Mouse (Mus musculus): Measurements from ENCODE around the gene Klk1b8. TPM values are rescaled to one million over a fixed set of nuclear protein-coding genes. Genes with fewer than 3 reads are reported as not detected.
A peak's percentile ranks its signal among the peaks of the same experiment; 100 is the strongest.

Gene Klk1b8
- polyA plus RNA-seq (2014; fragmentation: Nextera tagmentation; extraction: Ambion mirVana), result not detected in 2 replicates

DNA sequence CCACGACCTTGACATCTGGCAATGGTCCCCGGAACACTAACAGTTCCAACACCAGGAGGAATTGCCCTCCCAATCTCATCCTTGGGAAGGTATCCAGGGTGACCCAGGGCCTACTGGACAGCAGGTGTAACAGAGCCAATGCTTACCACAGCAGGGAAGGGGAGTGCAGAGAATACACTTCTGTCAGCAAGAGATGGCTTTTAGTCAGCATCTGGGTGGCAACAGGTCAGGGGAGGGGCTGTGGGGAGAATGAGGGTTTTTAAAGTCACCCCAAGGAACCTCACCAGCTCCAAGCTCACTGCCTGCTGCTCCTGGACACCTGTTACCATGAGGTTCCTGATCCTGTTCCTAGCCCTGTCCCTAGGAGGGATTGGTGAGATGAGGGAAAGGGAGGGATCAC lies at the start of gene Klk1b8:
Gene Klk1b8, plus strand, starts transcription at position 301 of the 400 bp plus-strand sequence.
- no peaks in the 10 kb centered on the region for H3K4me1 ChIP-seq (ENCODE audit: control insufficient read depth, insufficient read depth, low read length)
- H3K27ac ChIP-seq (replicated peaks; ENCODE audit: low read depth, low read length), result no peak within 1 kb of the TSS
- H3K4me3 ChIP-seq (replicated peaks; ENCODE audit: low read depth, low read length), result no peak within 1 kb of the TSS
- WGBS, result 86% methylated on average over 2 of the region's 2 CpGs
- no peaks in the 10 kb centered on the region for H3K9me3 ChIP-seq (ENCODE audit: control insufficient read depth, low read length)
- no peak within 1 kb of the TSS for H3K9ac ChIP-seq (replicated peaks; ENCODE audit: low read length)
- no peaks in the 10 kb centered on the region for H3K27me3 ChIP-seq (ENCODE audit: control insufficient read depth, insufficient read depth, low read length)
- H3K36me3 ChIP-seq (ENCODE audit: control insufficient read depth, insufficient read depth, low read length), result no peaks in the 10 kb centered on the region
- DNase-seq (no peak), ATAC-seq (ENCODE audit: low FRiP score, low TSS enrichment) (no peak)
- H3K4me2 ChIP-seq (ENCODE audit: low read length), result no peak within 1 kb of the TSS

- H3K4me3 ChIP-seq (replicated peaks; ENCODE audit: low read depth, low read length), result no peak overlapping the region
Observed at GRCm38 (mm10) chr7:43914821-43915220, 35.6 kb upstream of the Klk1b8 start.

DNA sequence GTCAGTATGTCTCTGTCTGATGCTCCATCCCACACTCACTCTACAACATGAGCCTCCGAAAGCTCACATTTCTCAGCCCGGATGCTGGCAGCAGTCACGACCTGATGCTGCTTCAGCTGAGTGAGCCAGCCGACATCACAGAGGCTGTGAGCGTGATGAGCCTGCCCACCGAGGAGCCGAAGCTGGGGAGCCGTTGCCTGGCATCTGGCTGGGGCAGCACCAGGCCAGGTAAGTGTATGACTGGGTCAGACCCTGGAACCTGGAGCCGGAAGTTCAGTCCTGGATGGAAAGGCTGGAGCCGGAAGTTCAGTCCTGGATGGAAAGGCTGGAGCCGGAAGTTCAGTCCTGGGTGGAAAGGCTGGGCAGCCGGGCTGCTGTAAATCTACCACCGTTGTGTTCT lies 32.0 kb upstream of the Klk1b8 start:
- no peak overlapping the region for H3K4me3 ChIP-seq (replicated peaks; ENCODE audit: low read depth, low read length)
- WGBS, result 88% methylated on average over 13 of the region's 13 CpGs
- DNase-seq, result no peak

More at GRCm38 (mm10) chr7:43914821-43915220, 35.6 kb upstream of the Klk1b8 start:
- ATAC-seq (ENCODE audit: low FRiP score, low TSS enrichment) (no peak), DNase-seq (no peak)
- no peak overlapping the region for H3K9ac ChIP-seq (replicated peaks; ENCODE audit: low read length)
- no peaks in the 10 kb centered on the region for H3K27me3 ChIP-seq (ENCODE audit: control insufficient read depth, insufficient read depth, low read length)
- no peaks in the 10 kb centered on the region for H3K36me3 ChIP-seq (ENCODE audit: control insufficient read depth, insufficient read depth, low read length)
- H3K27ac ChIP-seq (replicated peaks; ENCODE audit: low read depth, low read length), result no peak overlapping the region
- WGBS, result 81% methylated on average over 9 of the region's 9 CpGs
- no peaks in the 10 kb centered on the region for H3K9me3 ChIP-seq (ENCODE audit: control insufficient read depth, low read length)
- H3K4me1 ChIP-seq (ENCODE audit: control insufficient read depth, insufficient read depth, low read length), result no peaks in the 10 kb centered on the region
- no peak overlapping the region for H3K4me2 ChIP-seq (ENCODE audit: low read length)

DNA sequence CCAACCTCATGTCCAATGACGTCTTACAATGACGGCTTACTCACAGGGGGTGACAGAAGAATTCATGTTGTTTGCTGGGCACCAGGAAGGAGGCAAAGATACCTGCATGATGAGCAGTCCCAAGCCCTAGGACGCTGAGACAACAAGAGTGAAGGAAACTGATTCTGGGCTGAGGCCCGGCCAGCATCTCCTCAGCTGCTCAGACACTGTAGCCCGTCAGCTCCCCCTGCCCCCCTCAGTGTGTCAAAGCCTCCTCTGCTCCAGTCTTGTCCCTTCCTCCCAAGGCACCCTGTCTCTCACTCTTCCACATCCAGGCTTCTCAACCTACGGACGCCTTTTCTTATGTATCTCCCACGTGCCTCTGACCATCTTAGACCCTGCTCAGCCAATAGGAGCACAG lies 31.6 kb upstream of the Klk1b8 start:
- DNase-seq (no peak), ATAC-seq (ENCODE audit: low FRiP score, low TSS enrichment) (no peak)
- no peak overlapping the region for H3K4me3 ChIP-seq (replicated peaks; ENCODE audit: low read depth, low read length)
- no peaks in the 10 kb centered on the region for H3K9me3 ChIP-seq (ENCODE audit: control insufficient read depth, low read length)
- H3K27ac ChIP-seq (replicated peaks; ENCODE audit: low read depth, low read length), result no peak overlapping the region
- no peak overlapping the region for H3K4me2 ChIP-seq (ENCODE audit: low read length)
- 78% methylated on average over 8 of the region's 8 CpGs for WGBS
- no peaks in the 10 kb centered on the region for H3K27me3 ChIP-seq (ENCODE audit: control insufficient read depth, insufficient read depth, low read length)
- no peaks in the 10 kb centered on the region for H3K36me3 ChIP-seq (ENCODE audit: control insufficient read depth, insufficient read depth, low read length)
- no peaks in the 10 kb centered on the region for H3K4me1 ChIP-seq (ENCODE audit: control insufficient read depth, insufficient read depth, low read length)
- no peak overlapping the region for H3K9ac ChIP-seq (replicated peaks; ENCODE audit: low read length)

More for the DNA sequence above, 32.0 kb upstream of the Klk1b8 start:
- Histone ChIP-seq H3K4me1 (ENCODE audit: control insufficient read depth, insufficient read depth, low read length) (no peaks in the 10 kb centered on the region), H3K4me2 (ENCODE audit: low read length) (no peak overlapping the region), H3K9me3 (ENCODE audit: control insufficient read depth, low read length) (no peaks in the 10 kb centered on the region), H3K27ac (replicated peaks; ENCODE audit: low read depth, low read length) (no peak overlapping the region), H3K27me3 (ENCODE audit: control insufficient read depth, insufficient read depth, low read length) (no peaks in the 10 kb centered on the region), H3K36me3 (ENCODE audit: control insufficient read depth, insufficient read depth, low read length) (no peaks in the 10 kb centered on the region), H3K9ac (replicated peaks; ENCODE audit: low read length) (no peak overlapping the region)
- ATAC-seq (ENCODE audit: low FRiP score, low TSS enrichment), result no peak

- DNase-seq, result peak; percentile 84
- no peak overlapping the region for H3K4me3 ChIP-seq (replicated peaks; ENCODE audit: low read depth, low read length)
- H3K4me1 ChIP-seq (ENCODE audit: control insufficient read depth, insufficient read depth, low read length), result no peaks in the 10 kb centered on the region
- peak; percentile 85 for ATAC-seq (ENCODE audit: low FRiP score, low TSS enrichment)
- H3K9me3 ChIP-seq (ENCODE audit: control insufficient read depth, low read length), result no peaks in the 10 kb centered on the region
- H3K36me3 ChIP-seq (ENCODE audit: control insufficient read depth, insufficient read depth, low read length), result no peaks in the 10 kb centered on the region
- 32% methylated on average over 14 of the region's 14 CpGs for WGBS
- H3K27me3 ChIP-seq (ENCODE audit: control insufficient read depth, insufficient read depth, low read length), result no peaks in the 10 kb centered on the region
- H3K27ac ChIP-seq (replicated peaks; ENCODE audit: low read depth, low read length), result no peak overlapping the region
- no peak overlapping the region for H3K9ac ChIP-seq (replicated peaks; ENCODE audit: low read length)
- no peak overlapping the region for H3K4me2 ChIP-seq (ENCODE audit: low read length)
Observed at GRCm38 (mm10) chr7:43919559-43920451, 30.7 kb upstream of the Klk1b8 start.

- Histone ChIP-seq H3K36me3 (ENCODE audit: control insufficient read depth, insufficient read depth, low read length) (no peaks in the 10 kb centered on the region), H3K4me3 (replicated peaks; ENCODE audit: low read depth, low read length) (no peak overlapping the region), H3K9me3 (ENCODE audit: control insufficient read depth, low read length) (no peaks in the 10 kb centered on the region), H3K9ac (replicated peaks; ENCODE audit: low read length) (no peak overlapping the region), H3K4me2 (ENCODE audit: low read length) (no peak overlapping the region), H3K27ac (replicated peaks; ENCODE audit: low read depth, low read length) (no peak overlapping the region), H3K27me3 (ENCODE audit: control insufficient read depth, insufficient read depth, low read length) (no peaks in the 10 kb centered on the region), H3K4me1 (ENCODE audit: control insufficient read depth, insufficient read depth, low read length) (no peaks in the 10 kb centered on the region)
- DNase-seq (no peak), ATAC-seq (ENCODE audit: low FRiP score, low TSS enrichment) (no peak)
- WGBS, result 87% methylated on average over 3 of the region's 3 CpGs
Observed at GRCm38 (mm10) chr7:43920582-43920981, 29.9 kb upstream of the Klk1b8 start.

- Histone ChIP-seq H3K27ac (replicated peaks; ENCODE audit: low read depth, low read length) (no peak overlapping the region), H3K4me2 (ENCODE audit: low read length) (no peak overlapping the region), H3K4me1 (ENCODE audit: control insufficient read depth, insufficient read depth, low read length) (no peaks in the 10 kb centered on the region), H3K27me3 (ENCODE audit: control insufficient read depth, insufficient read depth, low read length) (no peaks in the 10 kb centered on the region), H3K9me3 (ENCODE audit: control insufficient read depth, low read length) (no peaks in the 10 kb centered on the region), H3K36me3 (ENCODE audit: control insufficient read depth, insufficient read depth, low read length) (no peaks in the 10 kb centered on the region), H3K9ac (replicated peaks; ENCODE audit: low read length) (no peak overlapping the region), H3K4me3 (replicated peaks; ENCODE audit: low read depth, low read length) (no peak overlapping the region)
- WGBS, result 91% methylated on average over 6 of the region's 6 CpGs
- DNase-seq, result no peak
- no peak for ATAC-seq (ENCODE audit: low FRiP score, low TSS enrichment)
Observed at GRCm38 (mm10) chr7:43921087-43921486, 29.4 kb upstream of the Klk1b8 start.

- Histone ChIP-seq H3K4me1 (ENCODE audit: control insufficient read depth, insufficient read depth, low read length) (no peaks in the 10 kb centered on the region), H3K27me3 (ENCODE audit: control insufficient read depth, insufficient read depth, low read length) (no peaks in the 10 kb centered on the region), H3K9ac (replicated peaks; ENCODE audit: low read length) (no peak overlapping the region), H3K4me3 (replicated peaks; ENCODE audit: low read depth, low read length) (no peak overlapping the region), H3K4me2 (ENCODE audit: low read length) (no peak overlapping the region), H3K9me3 (ENCODE audit: control insufficient read depth, low read length) (no peaks in the 10 kb centered on the region), H3K36me3 (ENCODE audit: control insufficient read depth, insufficient read depth, low read length) (no peaks in the 10 kb centered on the region), H3K27ac (replicated peaks; ENCODE audit: low read depth, low read length) (no peak overlapping the region)
- no peak for ATAC-seq (ENCODE audit: low FRiP score, low TSS enrichment)
- WGBS, result 86% methylated on average over 2 of the region's 2 CpGs
- DNase-seq, result no peak
Observed at GRCm38 (mm10) chr7:43921941-43922340, 28.5 kb upstream of the Klk1b8 start.

GRCm38 (mm10) chr7:43925985-43926384 lies 24.5 kb upstream of the Klk1b8 start:
- H3K9me3 ChIP-seq (ENCODE audit: control insufficient read depth, low read length), result no peaks in the 10 kb centered on the region
- H3K4me3 ChIP-seq (replicated peaks; ENCODE audit: low read depth, low read length), result no peak overlapping the region
- H3K9ac ChIP-seq (replicated peaks; ENCODE audit: low read length), result no peak overlapping the region
- H3K36me3 ChIP-seq (ENCODE audit: control insufficient read depth, insufficient read depth, low read length), result no peaks in the 10 kb centered on the region
- ATAC-seq (ENCODE audit: low FRiP score, low TSS enrichment) (no peak), DNase-seq (peak; percentile 19)
- H3K4me1 ChIP-seq (ENCODE audit: control insufficient read depth, insufficient read depth, low read length), result no peaks in the 10 kb centered on the region
- H3K4me2 ChIP-seq (ENCODE audit: low read length), result no peak overlapping the region
- WGBS, result 64% methylated on average over 5 of the region's 5 CpGs
- no peak overlapping the region for H3K27ac ChIP-seq (replicated peaks; ENCODE audit: low read depth, low read length)
- H3K27me3 ChIP-seq (ENCODE audit: control insufficient read depth, insufficient read depth, low read length), result no peaks in the 10 kb centered on the region
